Mouse (Mus musculus): ENCODE results near the gene Scn1a. TPM values are rescaled to one million over a fixed set of nuclear protein-coding genes. Genes with fewer than 3 reads are reported as not detected.
A peak's percentile ranks its signal among the peaks of the same experiment; 100 is the strongest.

Gene Scn1a
- total RNA-seq, 2 experiments from 2014 or later: not detected

DNA sequence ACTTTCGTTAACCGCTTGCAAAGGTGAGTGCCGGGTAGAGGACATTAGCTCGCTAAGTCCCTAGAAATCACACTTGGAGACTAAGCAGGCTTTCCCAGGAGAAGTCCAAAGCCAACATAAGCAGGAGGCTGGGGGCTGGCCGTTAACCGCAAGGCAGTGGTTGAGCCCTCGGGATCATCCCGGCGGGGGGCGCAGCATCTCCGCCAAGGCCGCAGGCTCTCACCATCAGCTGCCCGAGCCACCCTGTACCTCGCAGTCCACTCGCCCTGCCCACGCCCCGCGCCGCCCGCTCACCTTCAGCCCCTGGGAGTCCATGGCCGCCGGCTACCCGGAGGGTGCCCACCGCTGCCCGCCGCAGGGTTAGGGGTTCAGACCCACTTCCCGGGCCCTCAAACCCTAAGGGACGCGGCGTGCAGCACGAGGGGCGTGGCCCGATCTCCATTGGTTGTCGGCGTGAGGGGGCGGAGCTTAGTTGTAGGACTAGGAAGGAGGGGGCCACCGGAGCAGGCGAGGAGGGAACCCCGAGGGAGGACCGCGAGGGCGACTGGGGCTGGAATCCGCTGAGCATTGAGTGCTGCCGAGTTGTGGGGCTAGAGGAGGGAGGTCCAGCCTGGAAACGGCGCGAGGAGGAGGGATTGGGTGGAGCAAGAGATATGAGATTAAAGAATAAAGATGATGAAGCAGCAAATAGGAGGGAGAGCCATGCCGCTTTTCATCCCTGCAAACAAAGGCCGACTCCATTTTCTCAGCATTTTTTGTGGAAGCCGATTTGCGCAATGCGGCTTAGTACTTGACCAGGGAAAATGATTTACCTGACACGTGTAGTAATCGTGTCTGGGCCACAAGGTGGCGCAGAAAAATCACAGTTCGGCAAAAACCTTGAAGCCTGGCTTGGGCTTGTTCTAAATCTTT is 184.2 kb downstream of the Scn1a start, which contains the start of gene Ttc21b:
Gene Ttc21b (minus strand): TSS at position 398 of the 912 bp plus-strand sequence.
- intact Hi-C loops (cut with DNase I): loop anchor here (1.0 to 10.0 kb wide), 3 partner anchors 154 to 544 kb away; no protein-coding TSS in a partner anchor

DNA sequence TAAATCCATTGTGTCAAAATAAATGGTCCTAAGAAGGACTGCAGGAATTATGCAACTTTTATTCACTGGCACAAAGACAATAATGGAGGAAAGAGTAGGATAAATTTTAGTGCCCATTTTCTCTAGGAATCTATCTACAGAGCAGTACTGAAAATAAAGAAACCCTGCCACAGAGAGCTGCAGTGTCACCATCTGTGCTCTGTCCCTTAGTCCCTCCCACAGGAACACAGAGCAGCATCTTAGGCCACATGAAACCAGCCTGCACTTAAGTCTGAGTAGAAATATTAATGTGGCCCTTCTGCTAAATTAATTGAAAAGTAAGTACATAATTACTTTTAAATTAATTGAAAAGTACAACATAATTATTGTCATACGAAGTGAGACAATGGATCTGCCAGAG is 196.6 kb downstream of the Scn1a start:
- no peak for DNase-seq
- intact Hi-C loops (cut with DNase I): no loop called here

More for the DNA sequence above, 184.2 kb downstream of the Scn1a start, which contains the start of gene Ttc21b:
- DNase-seq: peak; percentile 93 to 95

DNA sequence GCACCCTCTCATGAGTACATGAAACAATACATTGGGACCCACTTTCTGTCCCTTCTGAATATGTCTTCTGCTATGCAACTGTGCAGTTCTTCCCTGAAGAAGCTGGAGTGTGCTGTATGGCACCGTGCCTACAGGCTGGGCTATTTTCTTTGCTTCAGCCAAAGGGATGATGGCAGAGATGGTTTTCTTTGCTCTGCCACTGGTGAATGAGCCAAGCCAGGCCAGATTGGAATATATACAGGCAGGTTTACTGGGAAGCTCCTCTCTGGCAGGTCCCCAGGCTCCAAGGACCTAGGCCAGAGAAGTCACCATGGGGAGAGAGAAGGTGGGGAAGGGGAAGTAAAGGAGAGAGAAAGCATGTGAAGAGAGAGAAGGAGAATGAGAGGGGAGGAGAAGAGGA is 200.3 kb downstream of the Scn1a start:
- intact Hi-C loops (cut with DNase I): no loop called here
- no peak for DNase-seq

DNA sequence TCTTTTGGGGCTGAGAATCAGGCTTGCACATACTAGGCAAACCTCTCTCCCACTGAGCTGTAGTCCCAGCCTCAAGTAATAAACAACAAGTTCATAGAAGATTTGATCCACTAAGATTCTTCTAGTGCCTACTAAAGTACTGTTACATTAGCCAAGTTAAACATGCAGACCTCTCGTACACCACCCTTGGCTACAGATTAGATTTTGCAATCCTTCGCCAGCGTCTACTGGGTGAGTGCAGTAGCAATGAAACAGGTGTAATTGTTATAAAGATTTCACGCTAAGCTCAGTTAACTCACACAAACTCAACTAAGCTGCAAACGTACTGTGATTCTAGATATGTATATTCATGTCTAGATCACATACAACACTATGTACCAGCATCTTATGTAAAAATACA is 201.8 kb downstream of the Scn1a start:
- DNase-seq: no peak
- intact Hi-C loops (cut with DNase I): no loop called here

GRCm38 (mm10) chr2:66220954-66221353 is 219.7 kb downstream of the Scn1a start:
- DNase-seq: no peak
- intact Hi-C loops (cut with DNase I): no loop called here

Other genes with a start within 250 kb of the Scn1a start
- gene Ttc21b, start 184.2 kb downstream of the Scn1a start, total RNA-seq (2021): 1 to 10 TPM; 4.4 TPM
- under 1 TPM in 1 of 2 experiments, not detected in 1; 0.03 TPM for gene Scn9a, start 194.1 kb upstream of the Scn1a start, total RNA-seq (2021)